Mouse (Mus musculus) megakaryocyte, embryonic 14.5 days (primary cell): Measurements from ENCODE around the gene Chek2. TPM values are rescaled to one million over a fixed set of nuclear protein-coding genes. Genes with fewer than 3 reads are reported as not detected.

Experiments
- H3K27me3 ChIP-seq: replicated peaks from 2 replicates; pipeline ENCODE3; 2012; ENCODE audit warnings: inconsistent platforms
- H3K36me3 ChIP-seq: replicated peaks from 2 replicates; pipeline ENCODE3; 2012; ENCODE audit warnings: low read length, inconsistent platforms, mixed read lengths
- H3K4me1 ChIP-seq: 2 replicates; pipeline ENCODE4 v1.6.1; 2012; ENCODE audit warnings: inconsistent platforms
- H3K4me3 ChIP-seq: replicated peaks from 2 replicates; pipeline ENCODE3; 2012; ENCODE audit warnings: moderate library complexity, mild to moderate bottlenecking, inconsistent platforms
- H3K9me3 ChIP-seq: 2 replicates; pipeline ENCODE4 v1.6.1; 2012; ENCODE audit warnings: inconsistent platforms
- FLI1 ChIP-seq: IDR thresholded peaks from 2 replicates; pipeline ENCODE4 v1.6.1; 2012; ENCODE audit warnings: low read length, inconsistent platforms, mixed read lengths
- GATA1 ChIP-seq: IDR thresholded peaks from 3 replicates; pipeline ENCODE4 v1.6.1; 2012; ENCODE audit warnings: mixed read lengths, low read length, inconsistent platforms, borderline replicate concordance
- polyA plus RNA-seq: library from polyadenylated mRNA; stranded (reverse); fragments of >175 nt; gene quantifications from 2 replicates; pipeline ENCODE4 v1.2.3, GENCODE M21; 2012; ENCODE audit warnings: low replicate concordance; ENCODE audit not compliant: insufficient read depth

Chek2 gene
- 1.2 and 1.3 TPM in 2 replicates for polyA plus RNA-seq

DNA sequence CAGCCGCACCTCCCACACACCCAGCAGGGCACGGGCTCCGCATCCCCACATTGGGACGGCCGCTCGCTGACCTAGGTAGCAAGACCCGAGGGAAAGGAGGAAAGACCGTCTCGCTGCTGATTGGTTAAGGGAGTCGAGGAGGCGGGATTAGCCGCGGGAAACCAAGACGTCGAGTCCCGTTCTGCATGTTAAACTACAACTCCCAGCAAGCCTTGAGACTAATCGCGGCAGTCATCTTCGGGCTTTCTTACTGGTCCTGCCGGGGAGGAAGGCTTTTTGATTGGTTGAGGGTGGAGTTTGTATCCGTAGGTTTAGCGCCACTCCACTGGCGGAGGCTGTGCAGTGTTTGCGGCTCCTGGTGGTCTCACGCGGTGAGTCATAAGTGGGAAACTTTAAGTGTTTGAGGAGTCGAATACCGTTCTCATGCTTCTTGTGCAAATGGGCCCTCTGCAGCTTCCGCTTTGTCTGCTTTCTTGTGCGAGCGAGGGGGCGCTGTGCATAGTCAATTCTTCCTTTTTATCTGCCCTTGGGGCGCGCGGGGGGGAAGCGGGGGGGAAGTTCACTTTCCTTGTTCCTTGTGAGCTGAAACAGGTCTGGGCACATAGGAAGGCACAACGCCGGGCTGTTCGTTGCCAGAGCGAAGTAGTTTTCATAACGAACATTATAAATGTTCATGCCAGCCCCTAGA is at the start of gene Chek2, which contains the start of gene Hscb:
Gene Chek2 (plus strand): TSS at position 302 of the 688 bp plus-strand sequence.
Gene Hscb (minus strand): TSS at position 100 of the 688 bp plus-strand sequence.
- Histone ChIP-seq H3K4me1 (peaks cover 59% of the 10 kb centered on the region), H3K36me3 (peaks cover 37% of the 10 kb centered on the region), H3K9me3 (no peaks in the 10 kb centered on the region), H3K4me3 (peak within 1 kb of the TSS; percentile 96), H3K27me3 (no peaks in the 10 kb centered on the region)
- TF ChIP-seq FLI1, result no peak
- TF ChIP-seq GATA1, result peak; percentile 100

DNA sequence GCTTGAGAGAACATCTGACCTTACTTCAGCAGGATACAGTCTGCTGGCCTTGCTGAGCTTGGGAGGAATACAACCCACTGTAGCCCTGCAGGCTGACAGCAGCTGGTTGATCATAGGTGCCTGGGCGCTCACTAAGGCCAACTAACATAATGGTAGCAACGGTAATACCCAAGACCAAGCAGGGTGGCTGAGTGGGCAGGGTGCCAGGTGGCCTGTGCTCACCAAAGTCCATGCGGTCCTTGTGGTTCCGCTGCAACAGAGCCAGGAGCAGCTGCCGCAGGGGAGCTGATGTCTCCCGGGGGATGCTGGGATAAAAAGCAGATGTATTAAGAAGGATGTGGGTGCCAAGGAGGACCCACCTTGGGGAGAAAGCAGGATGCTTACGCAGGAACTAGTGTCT is 45.4 kb upstream of the Chek2 start:
- TF ChIP-seq GATA1 (no peak), FLI1 (no peak)
- H3K36me3 ChIP-seq, result peaks cover 100% of the 10 kb centered on the region

DNA sequence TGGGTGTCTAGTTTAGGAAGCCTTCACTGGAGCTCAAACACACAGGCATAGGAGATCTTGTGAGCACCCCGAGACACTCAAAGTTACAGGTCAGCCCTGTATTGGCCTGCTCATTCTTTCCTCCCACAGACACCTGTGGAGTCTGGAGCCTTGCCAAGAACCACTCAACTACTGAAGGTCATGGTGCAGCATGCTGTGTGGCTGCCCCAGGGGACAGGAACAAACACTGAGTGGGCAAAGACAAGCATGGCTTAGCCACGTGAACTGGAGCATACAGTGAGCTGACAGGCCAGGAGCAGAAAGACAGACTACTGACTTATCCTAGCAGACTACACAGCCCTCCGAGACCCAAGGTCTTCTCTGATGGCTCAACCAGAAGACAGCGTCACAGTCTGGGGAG is 42.1 kb upstream of the Chek2 start:
- no peak for TF ChIP-seq GATA1
- no peak for TF ChIP-seq FLI1
- H3K9me3 ChIP-seq, result no peaks in the 10 kb centered on the region
- peaks cover 100% of the 10 kb centered on the region for H3K36me3 ChIP-seq
- no peaks in the 10 kb centered on the region for H3K27me3 ChIP-seq
- peaks cover 39% of the 10 kb centered on the region for H3K4me1 ChIP-seq
- H3K4me3 ChIP-seq, result no peak overlapping the region

More for the DNA sequence above, 45.4 kb upstream of the Chek2 start:
- no peaks in the 10 kb centered on the region for H3K9me3 ChIP-seq
- H3K4me3 ChIP-seq, result no peak overlapping the region
- H3K27me3 ChIP-seq, result no peaks in the 10 kb centered on the region
- peaks cover 18% of the 10 kb centered on the region for H3K4me1 ChIP-seq

DNA sequence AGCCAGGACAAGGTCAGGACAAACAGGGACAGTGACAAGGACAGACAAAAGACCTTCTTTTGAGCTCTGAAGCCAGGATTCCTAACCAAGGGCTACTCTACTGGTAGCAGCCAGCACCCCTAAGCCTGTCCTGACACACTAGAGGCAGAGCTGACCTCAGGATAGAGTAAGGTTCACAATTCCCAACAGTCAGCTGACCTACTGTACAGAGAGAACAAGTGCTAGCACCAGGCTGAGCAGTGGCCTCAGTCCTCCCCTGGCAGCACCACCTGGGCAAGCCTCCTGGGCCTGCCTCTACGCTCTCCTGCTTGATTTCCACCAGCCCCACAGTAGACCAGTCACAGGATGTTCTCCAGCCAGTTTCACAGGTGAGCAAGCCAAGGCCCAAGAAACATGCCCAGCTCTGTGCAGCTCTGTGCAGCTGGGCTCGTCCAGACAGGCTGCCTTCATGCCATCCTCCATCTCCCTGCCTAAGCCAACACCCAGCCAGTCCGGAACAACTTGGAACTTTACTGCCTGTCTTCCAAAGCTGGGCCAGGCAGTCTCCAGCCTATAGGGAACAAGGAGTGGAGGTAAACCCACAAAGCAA is 38.6 kb upstream of the Chek2 start:
- peaks cover 63% of the 10 kb centered on the region for H3K4me1 ChIP-seq
- peaks cover 98% of the 10 kb centered on the region for H3K36me3 ChIP-seq
- H3K27me3 ChIP-seq, result no peaks in the 10 kb centered on the region
- no peaks in the 10 kb centered on the region for H3K9me3 ChIP-seq
- H3K4me3 ChIP-seq, result no peak overlapping the region
- no peak for TF ChIP-seq FLI1
- no peak for TF ChIP-seq GATA1

DNA sequence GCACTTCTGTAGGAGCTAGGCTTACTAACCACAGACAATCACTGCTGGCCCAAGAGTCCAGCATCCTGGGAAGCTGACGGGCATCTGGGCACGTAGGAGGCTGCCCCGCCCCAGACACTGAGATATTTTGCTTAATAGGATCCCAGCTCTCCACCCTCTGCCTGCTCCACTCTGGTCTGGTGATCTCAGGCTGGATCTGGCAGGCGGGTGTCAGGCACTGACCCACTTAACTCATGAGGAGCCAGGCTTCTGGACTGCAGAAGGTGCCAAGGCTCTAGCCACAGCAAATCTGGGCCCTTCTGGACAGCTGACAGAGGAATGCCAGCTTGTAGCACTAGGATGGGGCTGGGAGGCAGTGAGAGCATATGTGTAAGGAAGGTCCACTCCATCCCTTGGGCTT is 37.6 kb upstream of the Chek2 start:
- Histone ChIP-seq H3K27me3 (no peaks in the 10 kb centered on the region), H3K36me3 (peaks cover 98% of the 10 kb centered on the region), H3K4me3 (no peak overlapping the region), H3K4me1 (peaks cover 74% of the 10 kb centered on the region), H3K9me3 (no peaks in the 10 kb centered on the region)
- TF ChIP-seq GATA1, result no peak
- TF ChIP-seq FLI1, result no peak

DNA sequence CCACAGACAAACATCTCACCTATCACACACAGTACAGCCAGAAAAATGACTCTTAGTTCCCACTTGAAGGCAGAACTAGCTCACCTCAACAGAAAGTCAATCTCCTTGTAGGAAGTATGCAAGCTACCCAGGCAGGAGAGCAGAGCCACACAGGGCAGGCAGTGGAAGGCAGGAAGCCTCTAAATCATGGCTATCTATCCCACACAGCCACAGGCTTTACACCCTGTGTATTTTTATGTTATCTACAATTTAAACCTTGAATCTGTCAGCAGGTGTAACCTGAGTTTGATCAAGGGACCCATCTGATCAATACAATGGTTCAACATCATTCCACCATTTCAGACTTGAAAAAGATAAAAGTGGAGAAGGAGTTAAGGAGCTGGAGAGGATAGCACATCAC is 37.0 kb upstream of the Chek2 start:
- peaks cover 98% of the 10 kb centered on the region for H3K36me3 ChIP-seq
- H3K4me3 ChIP-seq, result no peak overlapping the region
- peaks cover 78% of the 10 kb centered on the region for H3K4me1 ChIP-seq
- no peaks in the 10 kb centered on the region for H3K27me3 ChIP-seq
- H3K9me3 ChIP-seq, result no peaks in the 10 kb centered on the region
- no peak for TF ChIP-seq FLI1
- no peak for TF ChIP-seq GATA1

DNA sequence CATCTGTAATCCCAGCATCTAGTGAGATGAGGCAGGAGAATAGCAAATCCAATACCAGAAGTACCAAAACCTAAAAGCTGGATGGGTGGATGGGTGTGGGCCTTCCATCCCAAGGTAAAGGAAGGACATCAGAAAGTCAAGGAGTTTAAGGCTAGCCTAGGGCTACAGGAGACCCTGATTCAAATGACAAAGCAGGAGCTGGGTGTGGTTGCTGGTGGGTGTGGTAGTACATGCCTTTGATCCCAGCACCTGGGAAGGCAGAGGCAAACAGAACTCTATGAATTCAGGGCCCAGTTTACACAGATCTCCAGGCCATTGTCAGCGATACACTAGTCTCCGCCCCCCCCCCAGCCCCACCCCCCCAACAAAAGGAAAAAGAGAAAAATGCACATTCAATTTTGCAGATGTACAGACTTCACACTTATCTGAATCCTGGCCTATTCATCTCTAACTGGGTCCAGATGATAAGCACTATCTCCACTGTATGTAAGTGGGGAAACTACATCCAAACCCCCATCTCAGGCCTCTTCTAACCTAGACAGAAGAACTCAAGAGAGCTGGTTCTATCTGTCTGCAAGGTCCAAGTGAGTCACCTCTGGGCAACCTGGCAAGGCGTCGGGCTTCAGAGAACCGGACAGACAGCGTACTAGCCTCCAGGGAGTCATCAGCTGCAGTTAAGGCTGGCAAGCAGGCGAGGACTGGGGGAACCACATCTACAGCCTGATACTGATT is 35.6 kb upstream of the Chek2 start:
- Histone ChIP-seq H3K4me3 (no peak overlapping the region), H3K36me3 (peaks cover 85% of the 10 kb centered on the region), H3K4me1 (peaks cover 87% of the 10 kb centered on the region), H3K9me3 (no peaks in the 10 kb centered on the region), H3K27me3 (no peaks in the 10 kb centered on the region)
- TF ChIP-seq GATA1, result no peak
- TF ChIP-seq FLI1, result no peak

DNA sequence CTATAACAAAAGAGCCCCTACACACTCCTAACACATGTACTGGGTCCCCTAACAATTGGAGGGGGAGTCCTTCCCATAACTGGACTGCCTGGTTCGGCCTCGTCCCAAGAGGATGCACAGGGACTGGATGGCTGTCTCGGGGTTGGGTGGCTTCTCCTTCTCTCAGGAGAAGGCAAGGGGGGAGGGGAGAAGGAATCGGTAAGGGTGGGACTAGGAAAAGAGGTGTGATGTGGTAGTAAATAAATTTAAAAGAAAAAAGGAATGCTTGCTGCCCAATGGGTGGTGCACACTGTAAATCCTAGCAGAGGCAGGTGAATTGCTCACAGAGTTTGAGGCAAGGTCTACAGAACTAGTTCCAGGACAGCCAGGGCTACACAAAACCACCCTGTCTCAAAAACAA is 33.6 kb upstream of the Chek2 start:
- Histone ChIP-seq H3K36me3 (peaks cover 65% of the 10 kb centered on the region), H3K27me3 (no peaks in the 10 kb centered on the region), H3K4me1 (peaks cover 80% of the 10 kb centered on the region), H3K9me3 (no peaks in the 10 kb centered on the region), H3K4me3 (peak overlapping the region; percentile 46)
- TF ChIP-seq GATA1, result no peak
- no peak for TF ChIP-seq FLI1

DNA sequence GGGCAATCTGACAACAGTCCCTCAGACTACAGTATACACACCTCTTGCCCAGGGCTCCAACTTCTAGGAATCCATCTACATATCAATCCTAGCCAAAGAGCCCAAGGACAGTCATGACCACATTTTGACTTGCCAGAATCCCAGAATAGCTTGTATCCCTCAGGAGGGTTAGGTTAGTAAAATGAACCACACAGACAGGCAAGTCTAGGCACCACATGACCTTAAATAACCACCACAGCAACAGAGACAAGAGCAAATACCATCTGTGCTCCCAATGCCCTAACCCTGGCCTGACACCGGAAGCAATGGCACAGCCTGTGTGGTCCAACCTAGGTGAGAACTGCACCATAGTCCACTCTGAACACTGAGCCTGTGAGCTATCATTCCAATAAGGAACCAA is 33.1 kb upstream of the Chek2 start:
- H3K4me3 ChIP-seq, result peak overlapping the region; percentile 85
- no peak for TF ChIP-seq FLI1
- TF ChIP-seq GATA1, result no peak
- no peaks in the 10 kb centered on the region for H3K27me3 ChIP-seq
- no peaks in the 10 kb centered on the region for H3K9me3 ChIP-seq
- peaks cover 80% of the 10 kb centered on the region for H3K4me1 ChIP-seq
- H3K36me3 ChIP-seq, result peaks cover 60% of the 10 kb centered on the region

DNA sequence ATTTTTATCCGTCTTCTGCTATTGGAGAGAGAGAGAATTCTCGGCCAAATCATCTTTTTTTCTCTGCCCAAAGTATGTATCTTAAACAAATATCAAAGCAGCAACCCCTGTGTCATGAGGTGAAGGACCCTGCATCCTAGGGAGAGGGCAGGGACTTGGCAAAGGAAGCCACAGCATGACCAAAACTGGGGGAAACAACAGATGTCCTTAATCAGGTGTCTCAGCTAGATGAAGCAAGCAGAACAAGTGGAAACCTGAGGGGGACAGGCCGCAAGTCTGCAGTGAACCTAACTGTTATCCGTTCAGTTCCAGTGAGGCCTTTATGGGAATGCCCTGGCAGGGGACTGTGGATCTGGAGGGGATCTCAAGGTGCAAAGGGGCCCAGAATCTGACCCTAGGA is 32.3 kb upstream of the Chek2 start:
- H3K36me3 ChIP-seq, result peaks cover 52% of the 10 kb centered on the region
- TF ChIP-seq FLI1, result no peak
- no peak for TF ChIP-seq GATA1
- H3K4me1 ChIP-seq, result peaks cover 80% of the 10 kb centered on the region
- H3K27me3 ChIP-seq, result no peaks in the 10 kb centered on the region
- no peaks in the 10 kb centered on the region for H3K9me3 ChIP-seq
- H3K4me3 ChIP-seq, result peak overlapping the region; percentile 97
